Mouse (Mus musculus): ENCODE measurements around the gene Gtf2f2. TPM values are rescaled to one million over a fixed set of nuclear protein-coding genes. Genes with fewer than 3 reads are reported as not detected.
"Not testable (repeated sequence)": the region's sequence is repeated elsewhere in the genome, so short reads cannot be mapped to it uniquely, and the experiment has no call there.

Gene Gtf2f2
- total RNA-seq, 4 experiments from 2014 or later = 11.2 to 13.4 (median 12.3) TPM

DNA sequence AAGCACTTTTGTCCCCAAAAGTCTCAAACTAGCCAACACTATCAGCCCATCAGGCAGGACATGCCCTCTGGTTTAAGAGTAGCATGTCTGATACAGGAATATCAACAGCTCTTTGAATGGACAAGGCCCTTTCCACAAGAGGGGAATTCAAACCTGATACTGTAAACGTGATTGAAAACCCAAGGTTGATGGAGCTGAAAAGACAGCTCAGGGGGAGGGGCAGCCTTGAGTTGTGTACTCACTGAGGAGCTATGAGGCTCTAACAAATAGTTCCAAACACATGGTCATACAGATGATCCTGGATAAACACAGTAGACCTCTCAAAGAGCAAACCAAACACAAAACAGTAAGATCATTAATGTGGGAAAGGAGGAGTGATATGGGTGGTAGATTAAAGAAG is 12.6 kb downstream of the Gtf2f2 start:
- no peak for DNase-seq (ENCODE audit: low spot score in 2 of 2)

DNA sequence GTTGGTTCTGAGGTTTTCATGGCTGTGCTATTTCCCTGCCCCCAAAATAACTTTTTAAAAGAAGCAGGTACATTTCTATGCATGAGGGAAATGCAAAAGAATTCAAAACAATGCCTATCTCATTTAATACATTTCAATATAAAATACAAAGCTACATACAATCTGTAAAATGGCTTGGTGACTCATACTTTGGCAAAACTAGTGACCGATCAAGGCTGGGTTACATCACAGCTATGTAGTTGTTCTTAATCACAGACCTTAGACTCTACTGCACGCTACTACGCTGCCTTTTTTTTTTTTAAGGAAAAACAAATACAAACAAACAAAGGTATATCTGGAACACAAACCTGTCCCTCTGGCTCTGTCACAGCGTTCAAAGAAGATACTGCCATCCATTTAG is 18.3 kb downstream of the Gtf2f2 start:
- DNase-seq (ENCODE audit: low spot score in 2 of 2) = no peak

DNA sequence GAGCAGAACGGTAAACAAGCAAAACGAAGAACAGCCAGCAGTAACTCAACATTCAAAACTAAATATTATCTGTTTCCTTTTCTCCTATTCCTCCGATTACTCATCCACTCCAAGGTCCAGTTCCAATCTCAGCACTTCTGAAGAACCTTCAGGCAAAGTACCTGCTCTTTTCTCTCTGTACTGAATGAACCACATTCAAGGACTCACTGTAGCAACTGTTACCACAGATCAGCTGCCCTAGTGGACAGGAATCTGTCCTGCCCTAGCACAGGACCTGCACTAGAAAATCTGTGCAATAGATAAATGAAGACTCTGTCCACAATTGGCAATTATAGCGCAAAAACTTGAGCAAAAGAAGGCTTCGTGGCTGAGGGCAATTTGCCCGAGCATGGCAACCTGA is 19.7 kb downstream of the Gtf2f2 start:
- DNase-seq (ENCODE audit: low spot score in 2 of 2) = no peak

DNA sequence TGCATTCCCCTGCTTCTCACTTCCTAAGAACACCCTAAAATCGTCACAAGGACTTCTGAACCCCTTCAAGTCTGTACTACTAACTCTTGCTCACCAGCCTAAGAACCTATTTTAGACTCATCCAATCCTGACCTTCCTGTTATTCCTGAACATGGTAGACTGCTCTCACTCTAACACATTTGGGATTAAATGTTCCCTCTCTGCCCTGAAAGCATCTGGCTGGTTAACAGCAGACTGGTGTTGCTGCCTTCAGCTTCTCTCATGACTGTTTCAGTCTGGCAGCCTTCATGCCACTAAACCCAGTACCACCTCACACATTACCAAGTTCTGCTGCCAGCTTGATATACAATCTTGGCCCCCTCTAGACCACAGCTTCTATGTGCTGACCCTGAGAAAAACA is 21.5 kb downstream of the Gtf2f2 start:
- no peak for DNase-seq (ENCODE audit: low spot score in 2 of 2)

DNA sequence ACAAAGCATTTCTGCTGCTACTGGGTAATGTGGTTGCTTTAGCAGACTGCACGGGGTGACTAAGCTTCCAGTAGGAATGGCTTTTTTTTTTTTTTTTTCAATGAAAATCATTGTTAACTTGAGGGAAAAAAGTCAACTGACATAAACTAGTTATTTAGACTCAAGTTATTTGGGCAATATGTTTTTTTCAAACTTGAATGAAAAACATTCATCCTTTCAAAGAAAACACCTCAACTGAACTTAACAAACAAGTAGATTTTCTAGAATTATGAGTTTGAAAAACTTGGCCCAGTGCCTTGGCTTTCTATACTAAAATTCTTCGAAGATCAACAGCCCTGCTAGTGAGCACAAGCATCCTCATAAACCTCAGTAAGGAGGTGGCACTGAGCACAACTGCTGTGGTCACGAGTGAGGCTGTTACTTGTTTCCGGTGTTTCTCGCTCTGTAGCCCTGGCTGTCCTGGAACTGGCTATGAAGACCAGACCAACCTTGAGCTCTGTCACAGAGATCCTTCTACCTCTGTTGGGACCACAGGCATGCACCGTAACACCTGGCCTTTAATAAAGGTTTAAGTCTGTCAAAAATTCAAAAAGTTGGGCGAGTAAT is 23.7 kb downstream of the Gtf2f2 start:
- no peak for DNase-seq (ENCODE audit: low spot score in 2 of 2)

DNA sequence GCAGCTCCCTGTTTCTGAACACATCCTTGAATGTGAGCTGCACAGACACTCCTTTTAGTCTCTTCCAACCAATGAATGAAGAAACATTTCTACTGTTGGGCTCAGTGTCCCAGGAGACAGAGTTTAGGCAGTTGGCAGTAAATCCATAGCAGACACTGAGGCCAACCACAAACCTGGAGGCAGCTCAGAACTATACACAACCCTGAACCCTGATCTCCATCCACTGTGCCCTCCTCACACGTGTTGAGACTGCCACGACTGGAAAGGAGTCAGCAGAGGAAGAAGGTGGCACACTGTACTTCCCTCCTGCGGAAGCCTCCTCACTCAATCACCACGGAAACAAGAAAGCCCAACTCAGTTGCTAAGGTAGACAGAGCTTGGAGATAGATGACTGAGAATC is 25.6 kb downstream of the Gtf2f2 start:
- DNase-seq (ENCODE audit: low spot score in 2 of 2) = no peak

DNA sequence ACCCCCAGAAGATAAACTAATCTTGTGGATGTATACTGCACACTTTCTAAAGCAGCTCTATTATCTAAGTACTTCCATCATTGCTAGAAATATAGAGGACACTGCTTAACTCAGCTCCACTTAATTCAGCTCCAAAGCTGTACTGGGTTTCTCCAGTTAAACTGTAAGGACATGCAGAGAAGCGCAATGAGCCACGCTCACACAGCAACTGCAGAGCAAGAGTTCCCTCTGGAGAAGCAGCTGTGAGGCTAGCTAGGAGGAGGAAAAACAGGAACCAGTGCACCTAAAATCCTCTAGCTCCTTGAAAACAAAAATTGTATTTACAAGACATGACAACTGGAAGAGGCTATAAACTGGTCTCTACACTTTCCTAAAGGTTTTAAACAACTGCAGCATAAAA is 26.8 kb downstream of the Gtf2f2 start:
- DNase-seq (ENCODE audit: low spot score in 2 of 2) = no peak

DNA sequence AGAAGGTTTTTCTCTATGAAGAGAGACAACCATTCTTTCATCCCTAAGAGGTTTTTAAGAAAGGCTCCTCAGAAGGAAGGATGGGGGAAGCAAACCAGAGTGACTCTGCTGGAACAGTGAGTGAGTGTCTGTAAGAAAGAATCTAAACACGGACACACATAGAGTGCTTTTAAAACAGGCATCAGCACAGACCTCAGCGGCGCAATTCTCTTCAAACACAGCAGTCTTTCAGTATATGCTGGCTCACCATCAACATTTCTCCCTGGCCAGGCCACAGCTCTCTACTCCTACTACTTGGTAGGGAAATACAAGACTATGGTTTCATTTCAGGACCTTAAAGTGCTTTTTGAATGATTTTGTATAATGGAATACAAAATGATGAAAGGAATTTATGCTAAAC is 29.4 kb downstream of the Gtf2f2 start:
- no peak for DNase-seq (ENCODE audit: low spot score in 2 of 2)

DNA sequence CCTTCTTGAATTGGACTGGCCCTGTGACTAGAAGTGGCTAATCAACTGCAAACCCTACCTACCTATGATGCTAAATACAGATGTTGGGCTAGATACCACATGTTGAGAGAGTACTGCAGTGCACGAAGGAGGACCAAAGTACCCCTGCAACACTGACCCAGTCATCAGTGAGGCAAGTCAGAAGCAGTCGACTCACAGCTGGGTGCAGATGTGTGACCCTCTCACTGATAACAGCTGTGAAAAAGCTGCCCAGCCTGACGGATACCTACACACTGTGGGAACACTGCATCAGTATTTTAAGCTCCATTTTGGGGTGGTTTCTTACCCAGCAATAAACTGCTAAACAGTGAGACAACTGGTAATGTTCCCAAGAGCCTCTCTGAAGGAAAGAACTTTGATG is 34.6 kb downstream of the Gtf2f2 start:
- no peak for DNase-seq (ENCODE audit: low spot score in 2 of 2)

DNA sequence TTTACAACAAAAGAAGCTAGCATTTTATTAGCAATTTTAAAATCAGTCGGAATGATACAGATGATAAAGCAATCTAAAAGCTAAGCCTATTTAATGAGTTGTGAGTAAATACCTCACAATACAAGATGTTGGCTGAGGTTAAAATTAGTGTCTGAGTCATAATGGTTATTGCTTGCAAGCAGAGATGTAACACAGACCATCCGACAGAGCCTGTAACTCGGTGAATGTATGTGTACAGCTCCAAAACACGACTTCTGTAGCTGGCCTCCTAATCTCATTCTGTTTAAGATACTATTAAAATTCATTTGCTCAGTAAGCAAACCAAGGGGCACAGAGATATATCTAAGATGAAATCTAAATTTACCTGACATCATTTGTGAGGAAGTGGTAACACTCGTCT is 43.4 kb downstream of the Gtf2f2 start:
- no peak for DNase-seq (ENCODE audit: low spot score in 2 of 2)

DNA sequence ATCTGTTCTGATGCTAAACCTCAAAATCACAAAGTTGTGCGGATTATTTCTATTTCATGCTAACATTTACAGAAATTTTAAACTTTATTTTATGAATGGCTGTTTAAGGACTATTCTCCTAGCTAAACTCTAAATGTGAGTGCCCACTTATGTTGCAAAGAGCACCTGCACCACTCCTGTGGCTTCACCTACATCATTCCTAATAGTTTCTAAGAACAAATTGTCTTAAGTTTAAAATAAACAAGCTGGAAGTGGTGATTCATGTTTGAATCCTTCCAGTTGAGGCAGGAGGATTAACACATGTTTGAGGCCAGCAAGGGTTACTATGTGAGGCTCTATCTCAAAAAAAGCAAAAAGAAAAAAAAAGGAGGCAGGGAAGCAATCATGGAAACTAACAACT is 46.2 kb downstream of the Gtf2f2 start:
- DNase-seq (ENCODE audit: low spot score in 2 of 2) = no peak

DNA sequence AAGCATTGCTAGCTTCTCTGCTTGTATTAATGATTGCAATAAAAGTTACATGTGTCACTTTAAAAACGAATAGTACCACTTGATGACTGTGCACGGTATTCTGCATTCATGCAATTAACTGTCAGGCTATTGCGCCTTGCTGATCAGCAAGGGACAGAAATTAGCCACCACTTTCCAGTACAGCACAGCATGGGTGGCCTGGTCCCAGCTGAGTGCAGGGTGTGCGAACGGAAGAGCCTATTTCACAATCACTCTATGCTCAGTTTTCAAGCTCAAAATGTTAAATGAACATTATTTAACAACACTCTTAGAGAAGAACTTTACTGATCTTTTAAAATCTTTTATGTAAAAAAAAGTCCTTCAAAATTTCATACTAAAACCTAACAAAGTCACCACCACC is 46.7 kb downstream of the Gtf2f2 start:
- DNase-seq (ENCODE audit: low spot score in 2 of 2) = no peak

DNA sequence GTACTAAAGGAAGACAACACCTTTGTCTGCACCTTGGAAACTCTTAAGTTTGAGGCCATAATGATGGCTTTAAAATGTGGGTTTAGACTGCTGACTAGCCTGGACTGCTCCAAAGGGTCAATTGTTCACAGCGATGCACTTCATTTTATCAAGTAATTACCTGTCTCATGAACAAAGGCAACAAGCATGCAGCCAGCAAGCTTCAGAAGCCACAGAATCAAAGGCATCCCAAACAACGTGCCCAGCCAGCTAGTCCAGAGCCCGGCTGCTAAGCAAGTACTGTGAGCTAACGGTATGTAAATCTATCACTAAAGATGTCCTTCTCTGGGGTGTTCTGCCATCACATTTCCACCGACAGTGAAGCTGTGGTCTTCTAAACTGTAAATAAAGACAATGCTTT is 47.5 kb downstream of the Gtf2f2 start:
- DNase-seq (ENCODE audit: low spot score in 2 of 2) = no peak

DNA sequence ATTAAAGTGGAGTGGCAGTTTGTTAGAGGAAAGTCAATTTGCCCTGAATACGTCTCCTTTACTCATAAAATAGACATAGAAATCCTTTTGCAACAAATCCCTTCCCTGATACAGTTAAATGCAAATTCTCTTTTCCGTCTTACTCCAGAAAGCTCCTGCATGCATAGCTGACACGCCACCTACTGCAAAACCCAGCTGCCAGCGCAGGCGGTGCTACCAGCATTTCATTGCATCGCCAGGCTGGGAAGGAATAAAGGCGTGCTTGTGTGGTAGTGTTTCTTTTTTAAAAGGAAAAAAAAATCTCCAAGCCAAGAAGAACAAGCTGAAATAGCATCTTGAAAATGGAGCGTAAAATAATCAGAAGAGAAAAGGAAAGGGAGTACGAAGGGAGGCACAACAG is 48.4 kb downstream of the Gtf2f2 start:
- DNase-seq (ENCODE audit: low spot score in 2 of 2) = no peak

DNA sequence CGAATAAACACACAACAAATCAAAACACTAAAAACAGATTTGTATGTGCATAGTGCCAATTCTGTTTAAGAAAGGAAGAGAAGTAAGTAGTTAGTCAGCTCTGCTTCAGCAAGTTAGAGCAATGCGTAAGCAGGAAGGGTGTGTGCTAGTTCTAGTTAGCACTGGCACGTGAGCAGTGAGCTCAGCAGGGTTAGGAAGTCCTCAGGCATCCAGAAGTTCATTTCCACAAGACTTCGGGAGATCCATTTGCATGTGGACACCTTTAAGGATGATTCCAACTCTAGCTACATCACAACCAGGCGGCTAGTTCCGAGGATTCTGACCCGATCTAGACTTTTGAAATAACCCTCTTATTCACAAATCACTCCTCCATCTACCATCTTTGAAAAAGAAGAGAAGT is 55.9 kb downstream of the Gtf2f2 start, which contains the start of gene Kctd4:
TSS of gene Kctd4 (plus strand) at position 244 of the 400 bp plus-strand sequence.
- no peak for DNase-seq (ENCODE audit: low spot score in 2 of 2)

DNA sequence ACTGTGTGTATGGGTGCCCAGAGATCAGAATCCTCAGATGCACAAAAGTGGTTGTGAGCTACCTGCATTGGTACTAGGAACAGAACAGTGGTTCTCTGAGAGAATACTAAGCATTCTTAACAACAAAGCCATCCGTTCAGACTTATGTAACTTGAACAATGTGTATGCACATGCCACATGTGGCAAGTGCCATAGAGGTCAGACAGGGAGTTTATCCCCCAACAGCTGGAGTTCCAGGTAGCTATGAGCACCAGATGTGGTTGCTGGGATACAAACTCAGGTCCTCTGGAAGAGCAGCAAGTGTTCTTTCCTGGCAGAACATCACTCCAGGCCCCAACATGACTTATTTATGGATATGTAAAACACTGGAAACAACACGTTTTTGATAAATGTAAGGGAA is 57.7 kb downstream of the Gtf2f2 start:
- no peak for DNase-seq (ENCODE audit: low spot score in 2 of 2)

DNA sequence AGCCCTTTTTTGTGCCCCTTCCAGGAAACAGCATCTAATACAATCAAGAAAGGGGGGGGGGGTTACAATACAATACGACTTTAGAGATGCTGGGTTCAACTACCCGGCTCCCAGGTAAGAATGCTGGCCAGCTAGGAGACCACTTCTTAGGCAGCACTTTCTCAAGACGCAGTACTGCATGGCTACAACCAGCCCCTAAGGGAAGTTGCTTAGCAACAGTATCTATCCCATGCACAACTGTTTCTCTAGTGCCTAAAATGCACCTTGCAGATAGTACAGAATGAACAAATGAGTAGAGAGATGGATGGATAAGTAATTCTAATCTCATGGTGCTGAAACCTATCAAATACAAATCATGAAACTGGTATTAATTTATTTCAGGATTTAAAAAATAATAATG is 63.0 kb downstream of the Gtf2f2 start:
- DNase-seq (ENCODE audit: low spot score in 2 of 2) = no peak

DNA sequence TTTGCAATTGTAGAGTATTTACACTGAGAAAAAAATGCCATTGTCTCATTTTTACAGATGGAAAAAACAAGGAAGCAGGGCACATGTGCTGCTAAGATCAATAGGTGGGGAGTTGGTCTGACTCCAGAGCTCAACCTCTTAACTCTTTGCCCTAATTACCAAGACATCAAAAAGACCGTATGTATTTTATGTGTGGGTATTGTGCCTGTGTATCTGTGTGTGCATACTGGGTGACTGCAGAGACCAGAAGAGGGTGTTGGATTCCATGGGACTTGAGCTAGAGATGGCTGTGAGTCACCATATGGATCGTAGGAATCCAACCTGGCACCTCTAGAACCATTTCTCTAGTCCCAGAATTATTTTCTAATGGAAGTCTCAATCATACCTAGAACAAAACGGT is 68.3 kb downstream of the Gtf2f2 start:
- no peak for DNase-seq (ENCODE audit: low spot score in 2 of 2)

DNA sequence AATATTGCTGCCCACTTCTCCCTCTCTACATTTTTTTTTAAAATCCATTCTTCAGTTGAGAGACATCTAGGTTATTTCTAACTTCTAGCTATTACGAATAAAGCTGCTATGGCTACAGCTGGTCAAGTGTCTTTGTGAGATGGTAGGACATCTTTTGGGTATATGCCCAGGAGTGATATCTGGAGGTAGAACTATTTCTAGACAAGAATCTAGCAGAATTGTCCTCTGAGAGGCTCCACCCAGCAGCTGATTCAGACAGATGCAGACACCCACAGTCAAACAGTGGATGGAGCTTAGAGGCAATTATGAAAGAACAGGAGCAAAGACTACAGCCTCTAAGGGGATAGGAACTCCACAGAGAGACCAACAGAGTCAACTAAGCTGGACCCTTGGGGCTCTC is 69.2 kb downstream of the Gtf2f2 start:
- DNase-seq (ENCODE audit: low spot score in 2 of 2) = no peak

DNA sequence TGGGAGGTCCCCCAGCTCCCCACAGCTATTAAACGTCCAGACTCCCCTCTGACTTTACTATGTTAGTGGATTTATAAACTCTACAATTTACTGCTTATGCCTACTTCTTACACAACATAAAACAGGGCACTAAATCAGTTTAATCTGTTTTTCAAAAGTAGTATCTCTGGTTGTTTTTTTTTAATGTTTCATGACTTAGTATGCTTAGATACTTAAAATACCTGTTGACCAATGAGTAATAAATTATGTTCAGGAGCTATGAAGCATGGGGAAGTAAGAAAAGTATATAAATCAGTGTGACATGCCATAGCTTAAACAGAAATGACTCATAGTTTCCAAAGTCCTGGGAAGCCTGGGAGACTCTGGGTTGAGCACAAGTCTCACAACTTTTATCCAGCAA is 73.0 kb downstream of the Gtf2f2 start:
- DNase-seq (ENCODE audit: low spot score in 2 of 2) = no peak

DNA sequence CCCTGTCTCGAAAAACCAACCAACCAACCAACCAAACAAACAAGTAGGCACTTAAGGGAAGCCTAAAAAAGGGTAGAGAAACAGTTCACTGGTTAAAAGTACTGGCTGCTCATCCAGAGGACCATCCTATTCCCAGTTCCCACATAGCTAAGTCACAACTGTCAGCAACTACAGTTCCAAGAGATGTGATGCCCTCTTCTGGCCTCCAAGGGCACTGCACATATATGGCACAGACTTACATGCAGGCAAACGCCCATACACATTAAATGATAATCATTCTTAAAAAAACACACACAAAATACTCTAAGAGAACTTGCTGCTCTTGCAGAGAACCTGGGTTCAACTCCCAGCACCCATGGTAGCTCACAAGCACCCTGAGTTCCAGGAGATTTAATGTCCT is 76.3 kb downstream of the Gtf2f2 start:
- DNase-seq (ENCODE audit: low spot score in 2 of 2) = no peak

DNA sequence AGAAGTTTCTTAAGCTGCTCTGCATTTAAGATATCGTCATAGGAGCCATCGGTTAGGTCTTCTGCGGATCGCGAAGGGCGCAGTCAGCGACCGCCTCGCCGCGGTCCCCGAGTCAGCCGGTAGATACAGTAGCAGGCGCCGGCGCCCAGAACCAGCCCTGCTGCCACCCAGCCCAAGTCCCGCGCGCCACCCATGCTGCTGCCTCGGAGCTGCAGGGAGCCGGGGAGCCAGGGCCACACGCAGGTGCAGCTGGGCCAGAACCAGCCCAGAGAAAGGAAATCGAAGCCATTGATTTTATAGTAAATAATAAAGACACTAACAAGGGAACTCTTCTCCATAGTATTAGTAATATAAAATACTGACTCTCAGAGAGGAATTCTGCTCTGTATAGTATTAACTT is 79.4 kb downstream of the Gtf2f2 start:
- DNase-seq (ENCODE audit: low spot score in 2 of 2) = no peak

DNA sequence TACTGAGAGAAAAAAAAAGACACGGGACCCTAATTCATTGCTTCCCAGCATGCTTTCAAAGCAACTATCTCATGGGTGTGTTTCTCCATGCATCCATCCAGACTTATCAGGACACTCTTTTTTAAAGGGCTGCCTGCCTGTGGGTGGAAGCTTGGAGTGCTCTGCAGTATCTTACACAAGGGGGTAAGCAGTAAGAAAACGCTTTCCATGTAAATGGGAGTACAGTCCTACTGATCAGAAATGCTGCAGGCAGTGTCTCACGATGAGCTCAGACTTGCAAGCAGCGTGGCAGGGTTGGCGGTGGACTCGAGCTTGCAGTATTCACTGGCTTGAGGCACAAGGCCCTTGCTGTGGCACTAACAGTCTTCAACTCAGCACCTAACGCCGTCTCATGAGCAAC is 81.0 kb downstream of the Gtf2f2 start:
- not testable (repeated sequence) for DNase-seq (ENCODE audit: low spot score in 2 of 2)

Data from gastrocnemius, adult 8-10 months (tissue).